Mouse (Mus musculus): ENCODE data around the gene Tesc.

DNA sequence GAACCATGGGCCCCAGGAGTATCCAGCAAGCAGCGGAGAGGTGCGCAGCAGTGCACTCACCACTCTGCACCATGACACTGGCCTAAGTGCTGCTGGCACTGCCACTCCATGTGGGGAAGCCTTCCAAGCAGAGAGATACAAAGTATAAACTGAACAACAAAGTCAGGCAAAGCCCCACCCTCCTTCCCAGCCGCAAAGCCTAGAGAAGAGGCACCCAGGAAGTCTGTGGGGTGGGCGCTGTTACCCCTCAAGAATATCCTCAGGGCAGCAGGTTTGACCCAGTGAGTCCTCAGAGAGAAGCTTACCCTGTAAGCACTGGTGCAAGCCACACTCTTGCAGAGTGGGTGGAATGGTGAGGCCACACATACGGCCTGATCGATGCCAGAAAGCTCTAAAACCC is 62.6 kb downstream of the Tesc start:
- TF ChIP-seq CTCF (IDR thresholded peaks at IDR 0.05; ENCODE audit: low read depth, low read length) = no peak
- no peak for TF ChIP-seq TAL1 (conservative IDR thresholded peaks at IDR 0.05; ENCODE audit: low read depth, low read length)
